Mouse (Mus musculus): ENCODE results near the gene Tmc3. TPM values are rescaled to one million over a fixed set of nuclear protein-coding genes. Genes with fewer than 3 reads are reported as not detected.
A peak's percentile ranks its signal among the peaks of the same experiment; 100 is the strongest.

Gene Tmc3
- polyA plus RNA-seq (2015; fragmentation: Nextera tagmentation; extraction: Ambion mirVana) = 1.5 TPM in 2 replicates

DNA sequence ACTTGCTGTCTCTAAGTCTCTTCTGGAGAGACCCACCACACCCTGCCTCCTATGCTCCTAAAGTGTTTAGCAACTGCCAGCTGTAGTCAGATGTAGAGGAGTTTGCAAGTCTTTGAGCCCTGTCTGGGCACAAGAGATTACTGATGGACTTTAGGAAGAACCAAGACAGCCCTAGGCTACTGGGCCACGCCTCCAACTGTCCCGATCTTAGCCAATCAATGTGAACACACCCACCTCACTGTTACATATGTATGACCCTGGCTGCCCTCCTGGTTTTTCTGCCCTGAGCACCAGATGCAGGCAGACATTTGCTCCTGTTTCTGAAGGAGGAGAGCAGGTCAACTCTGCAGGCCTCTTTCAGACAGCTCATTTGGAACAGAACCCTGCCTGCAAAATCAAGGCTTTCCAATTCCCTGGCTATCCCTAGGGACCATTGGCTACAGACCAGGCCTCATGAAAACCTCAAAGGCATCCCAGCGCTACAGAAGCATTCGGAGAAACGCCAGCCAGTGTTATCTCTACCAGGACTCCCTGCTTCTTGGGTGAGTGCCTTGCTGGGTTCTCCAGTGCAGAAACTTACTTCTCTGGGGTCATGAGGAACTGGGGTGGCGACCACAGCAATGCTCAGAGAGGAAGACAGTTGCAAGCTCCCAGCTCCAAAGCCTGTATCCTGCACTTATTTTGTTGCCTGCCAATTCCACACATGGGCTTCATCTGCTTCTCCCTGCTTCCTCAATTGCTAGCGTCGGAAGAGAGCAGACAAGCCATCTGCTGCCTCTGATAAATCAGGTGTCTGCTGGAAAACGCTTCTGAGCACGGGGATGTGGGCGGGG lies at the start of gene Tmc3:
Gene Tmc3 (plus strand): TSS at position 289 of the 833 bp plus-strand sequence.
- peak within 1 kb of the TSS; percentile 28 for H3K4me2 ChIP-seq (replicated peaks)
- ATAC-seq (ENCODE audit: low FRiP score, low read depth) = peak; percentile 40; the same call in 1 of the 2 replicates
- H3K27me3 ChIP-seq = no peaks in the 10 kb centered on the region
- 30% methylated on average over 11 of the region's 11 CpGs for WGBS
- peak within 1 kb of the TSS; percentile 28; the same call in 1 of the 2 replicates for H3K27ac ChIP-seq
- H3K36me3 ChIP-seq = no peaks in the 10 kb centered on the region
- H3K9ac ChIP-seq = no peak within 1 kb of the TSS
- H3K4me3 ChIP-seq = no peak within 1 kb of the TSS
- H3K9me3 ChIP-seq = no peaks in the 10 kb centered on the region
- H3K4me1 ChIP-seq = peaks cover 14% of the 10 kb centered on the region

DNA sequence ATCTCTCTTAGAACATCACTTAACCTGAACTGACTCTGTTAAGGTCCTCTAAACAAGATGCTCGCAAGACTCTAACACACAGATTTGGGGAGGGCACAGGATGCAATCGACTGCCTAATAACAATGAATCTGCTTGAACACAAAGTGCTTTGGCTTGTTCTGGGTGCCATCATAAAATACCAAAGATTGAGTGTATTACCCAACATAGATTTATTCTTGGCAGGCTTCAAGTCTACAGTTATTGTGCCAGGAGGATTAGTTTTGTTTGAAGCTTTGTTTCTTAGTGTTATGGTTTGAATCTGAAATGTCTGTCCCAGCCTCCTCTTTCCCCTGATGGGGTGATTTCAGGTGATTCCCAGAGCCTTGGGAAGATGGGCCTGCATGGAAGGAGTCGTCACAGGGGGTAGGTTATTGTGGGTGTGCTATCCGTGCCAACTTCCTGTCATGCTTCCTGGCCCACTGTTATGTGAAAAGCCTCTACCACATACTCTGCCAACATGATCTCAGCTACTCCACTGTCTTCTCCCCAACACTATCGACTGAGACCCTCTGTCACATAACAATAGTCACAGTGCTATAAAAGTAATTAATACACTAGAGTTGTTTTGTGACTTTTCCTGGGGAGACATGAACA lies 43.1 kb upstream of the Tmc3 start:
- H3K9me3 ChIP-seq = no peaks in the 10 kb centered on the region

DNA sequence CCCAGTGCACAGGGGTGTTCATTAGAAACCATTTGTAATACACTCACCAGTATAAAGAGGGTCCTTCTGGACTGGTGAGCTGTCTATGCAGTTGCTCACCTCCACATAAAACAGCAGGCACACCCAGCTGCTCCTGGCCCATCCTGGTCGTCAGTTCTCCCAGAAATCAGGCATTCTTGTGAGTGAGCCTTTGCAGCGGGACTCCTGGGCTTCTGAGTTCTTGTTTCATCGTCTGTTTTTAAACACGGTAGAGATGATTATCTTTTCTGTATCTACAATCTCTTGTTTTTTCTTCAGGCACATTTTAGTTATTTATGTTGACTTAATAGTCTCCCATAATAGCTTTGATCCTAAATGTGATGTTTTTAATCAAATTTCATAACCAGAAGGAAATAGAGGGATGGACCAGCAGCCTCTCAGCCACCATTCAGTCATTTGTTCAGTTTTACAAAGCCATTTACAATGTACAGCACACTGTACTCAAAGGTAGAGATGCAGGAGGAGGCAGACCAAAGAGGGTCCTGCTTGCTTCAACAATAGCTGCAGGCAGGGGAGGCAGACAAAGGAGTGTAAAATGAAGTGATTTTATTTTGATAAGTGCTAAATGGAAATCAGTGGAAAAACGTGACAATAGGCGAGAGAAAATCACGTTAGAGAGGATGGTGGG lies 35.9 kb upstream of the Tmc3 start:
- Histone ChIP-seq H3K4me1 (peaks cover 18% of the 10 kb centered on the region), H3K9ac (no peak overlapping the region), H3K4me3 (no peak overlapping the region), H3K36me3 (no peaks in the 10 kb centered on the region), H3K4me2 (replicated peaks) (no peak overlapping the region), H3K27ac (no peak overlapping the region), H3K9me3 (no peaks in the 10 kb centered on the region), H3K27me3 (0 out of 2 replicates have a peak, but pooled peaks cover 3% of the 10 kb centered on the region)
- 61% methylated on average over 7 of the region's 7 CpGs for WGBS
- ATAC-seq (ENCODE audit: low FRiP score, low read depth) = no peak

More for the DNA sequence above, 43.1 kb upstream of the Tmc3 start:
- no peak overlapping the region for H3K27ac ChIP-seq
- H3K36me3 ChIP-seq = no peaks in the 10 kb centered on the region
- H3K4me1 ChIP-seq = no peaks in the 10 kb centered on the region
- H3K4me2 ChIP-seq (replicated peaks) = no peak overlapping the region
- no peak overlapping the region for H3K9ac ChIP-seq
- no peak for ATAC-seq (ENCODE audit: low FRiP score, low read depth)
- no peak overlapping the region for H3K4me3 ChIP-seq
- no peaks in the 10 kb centered on the region for H3K27me3 ChIP-seq
- 81% methylated on average over 5 of the region's 5 CpGs for WGBS

DNA sequence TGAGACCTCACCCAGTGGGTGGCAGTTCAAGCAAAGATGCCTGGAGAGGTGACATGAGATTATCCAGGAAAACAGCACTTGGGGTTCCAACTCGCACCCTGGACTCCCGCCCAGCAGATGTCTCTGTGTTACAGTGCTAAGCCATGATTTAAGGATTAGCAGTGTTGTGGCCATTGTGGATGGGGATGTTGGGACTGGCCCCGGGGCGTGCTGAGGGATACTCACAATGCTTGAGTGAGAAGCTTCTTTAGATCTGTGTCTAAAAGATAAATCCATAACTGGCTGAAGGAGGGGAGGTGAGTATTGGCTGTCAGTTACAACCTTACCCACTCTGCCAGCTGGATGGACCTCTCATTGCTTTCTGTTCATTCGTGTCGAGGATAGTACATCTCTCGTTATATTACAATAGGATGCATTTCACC lies 35.4 kb upstream of the Tmc3 start:
- no peak for ATAC-seq (ENCODE audit: low FRiP score, low read depth)
- Histone ChIP-seq H3K27ac (no peak overlapping the region), H3K9ac (no peak overlapping the region), H3K27me3 (0 out of 2 replicates have a peak, but pooled peaks cover 3% of the 10 kb centered on the region), H3K4me2 (replicated peaks) (no peak overlapping the region), H3K36me3 (no peaks in the 10 kb centered on the region), H3K4me3 (no peak overlapping the region), H3K4me1 (peaks cover 18% of the 10 kb centered on the region), H3K9me3 (no peaks in the 10 kb centered on the region)
- 73% methylated on average over 7 of the region's 7 CpGs for WGBS

DNA sequence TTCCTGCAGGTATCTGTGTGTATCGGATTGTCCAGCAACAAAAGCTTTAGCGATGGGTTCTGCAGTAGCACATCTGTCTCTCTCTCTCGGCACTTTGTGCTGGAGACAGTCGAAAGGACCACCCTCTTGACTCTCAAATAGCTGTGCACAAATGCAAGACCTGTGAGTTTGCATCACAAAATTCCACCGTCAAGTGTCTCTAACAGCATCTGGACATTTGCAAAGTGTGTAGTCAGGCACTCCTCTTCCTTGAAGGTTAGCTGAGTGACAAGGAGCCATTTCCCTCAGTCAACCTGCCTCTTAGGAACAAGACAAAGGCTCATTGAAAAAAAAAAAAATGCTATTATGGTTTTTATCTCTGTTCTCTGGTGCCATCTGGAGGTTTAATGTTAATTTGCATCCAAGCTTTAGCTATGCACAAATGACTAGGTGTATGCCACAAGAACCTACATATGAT lies 34.7 kb upstream of the Tmc3 start:
- ATAC-seq (ENCODE audit: low FRiP score, low read depth) = no peak
- Histone ChIP-seq H3K4me3 (no peak overlapping the region), H3K9ac (no peak overlapping the region), H3K36me3 (no peaks in the 10 kb centered on the region), H3K4me1 (peaks cover 18% of the 10 kb centered on the region), H3K4me2 (replicated peaks) (no peak overlapping the region), H3K9me3 (no peaks in the 10 kb centered on the region), H3K27ac (no peak overlapping the region), H3K27me3 (0 out of 2 replicates have a peak, but pooled peaks cover 3% of the 10 kb centered on the region)
- WGBS = 54% methylated on average over 5 of the region's 5 CpGs

DNA sequence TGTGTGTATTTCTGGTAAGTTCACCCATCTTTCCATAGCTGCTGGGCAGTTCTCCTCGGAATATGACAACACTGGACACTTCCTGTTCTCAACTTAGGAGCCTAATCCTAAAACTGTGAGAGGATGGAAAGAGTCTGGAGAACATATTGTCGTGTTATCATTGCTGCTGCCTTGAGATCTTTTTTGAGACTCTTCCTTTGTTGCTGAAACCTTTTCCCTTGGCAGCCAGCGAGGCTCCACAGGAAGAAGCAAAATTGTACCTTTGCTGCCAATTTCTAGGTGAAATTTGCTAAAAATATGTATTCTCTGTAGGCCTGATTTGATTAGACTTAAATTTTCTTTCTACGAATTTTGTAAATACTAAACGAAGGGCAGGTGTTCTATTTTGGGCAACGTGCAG lies 30.2 kb upstream of the Tmc3 start:
- Histone ChIP-seq H3K9me3 (no peaks in the 10 kb centered on the region), H3K9ac (no peak overlapping the region), H3K36me3 (no peaks in the 10 kb centered on the region), H3K4me3 (no peak overlapping the region), H3K4me1 (peaks cover 6% of the 10 kb centered on the region), H3K27me3 (0 out of 2 replicates have a peak, but pooled peaks cover 3% of the 10 kb centered on the region), H3K4me2 (replicated peaks) (no peak overlapping the region), H3K27ac (no peak overlapping the region)
- WGBS = 79% methylated on average over 6 of the region's 6 CpGs
- no peak for ATAC-seq (ENCODE audit: low FRiP score, low read depth)

DNA sequence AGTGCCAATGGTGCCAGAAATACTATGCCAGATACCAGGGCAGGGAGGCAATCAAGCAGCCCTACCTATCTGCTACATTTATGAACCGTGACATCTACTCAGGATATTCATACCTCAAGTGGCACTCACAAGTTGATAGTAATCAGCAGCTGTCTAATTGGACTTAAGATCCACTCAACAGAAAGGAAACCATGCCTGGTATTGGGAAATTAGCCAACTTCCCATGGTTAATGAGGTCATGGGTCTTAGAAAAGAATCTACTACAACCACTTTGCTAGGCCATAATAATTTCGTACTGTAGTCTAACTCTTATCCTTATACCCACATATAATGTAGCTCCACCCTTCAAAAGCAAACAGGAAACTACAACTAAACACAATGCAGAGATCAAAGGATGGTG lies 28.2 kb upstream of the Tmc3 start:
- H3K27ac ChIP-seq = no peak overlapping the region
- 74% methylated on average over 2 of the region's 2 CpGs for WGBS
- H3K36me3 ChIP-seq = no peaks in the 10 kb centered on the region

DNA sequence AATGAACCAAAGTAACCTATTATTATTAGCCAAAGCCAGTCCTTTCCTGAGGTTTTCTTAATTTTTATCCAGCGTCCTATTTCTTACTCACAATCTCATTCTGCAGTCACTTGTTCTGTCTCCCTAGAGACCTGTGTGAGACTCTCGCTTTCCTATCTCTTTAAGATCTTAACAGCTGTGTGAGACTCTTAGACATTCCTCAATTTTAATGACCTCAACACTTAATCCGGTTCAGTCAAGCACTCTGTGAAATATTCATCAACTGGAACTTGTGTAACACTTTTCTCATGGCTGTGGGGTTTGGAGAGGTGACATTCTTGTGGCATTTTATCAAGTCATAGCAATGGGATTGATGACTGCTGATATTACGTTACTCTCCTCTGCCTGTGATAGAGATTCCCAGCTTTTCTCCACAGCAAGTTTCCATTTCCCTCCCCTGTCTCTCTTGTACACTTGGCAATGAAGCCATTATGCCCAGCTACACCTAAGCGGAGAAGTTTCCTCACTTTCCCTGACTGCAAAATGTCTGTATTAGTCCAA lies 25.9 kb upstream of the Tmc3 start:
- Histone ChIP-seq H3K4me1 (no peaks in the 10 kb centered on the region), H3K9me3 (no peaks in the 10 kb centered on the region), H3K27ac (no peak overlapping the region), H3K4me2 (replicated peaks) (no peak overlapping the region), H3K4me3 (no peak overlapping the region), H3K9ac (no peak overlapping the region), H3K27me3 (no peaks in the 10 kb centered on the region), H3K36me3 (no peaks in the 10 kb centered on the region)
- 60% methylated on average over 5 of the region's 5 CpGs for WGBS
- no peak for ATAC-seq (ENCODE audit: low FRiP score, low read depth)

More for the DNA sequence above, 28.2 kb upstream of the Tmc3 start:
- Histone ChIP-seq H3K9me3 (no peaks in the 10 kb centered on the region), H3K4me3 (no peak overlapping the region), H3K4me1 (no peaks in the 10 kb centered on the region; the same call in 1 of the 2 replicates), H3K9ac (no peak overlapping the region), H3K27me3 (no peaks in the 10 kb centered on the region), H3K4me2 (replicated peaks) (no peak overlapping the region)
- no peak for ATAC-seq (ENCODE audit: low FRiP score, low read depth)

DNA sequence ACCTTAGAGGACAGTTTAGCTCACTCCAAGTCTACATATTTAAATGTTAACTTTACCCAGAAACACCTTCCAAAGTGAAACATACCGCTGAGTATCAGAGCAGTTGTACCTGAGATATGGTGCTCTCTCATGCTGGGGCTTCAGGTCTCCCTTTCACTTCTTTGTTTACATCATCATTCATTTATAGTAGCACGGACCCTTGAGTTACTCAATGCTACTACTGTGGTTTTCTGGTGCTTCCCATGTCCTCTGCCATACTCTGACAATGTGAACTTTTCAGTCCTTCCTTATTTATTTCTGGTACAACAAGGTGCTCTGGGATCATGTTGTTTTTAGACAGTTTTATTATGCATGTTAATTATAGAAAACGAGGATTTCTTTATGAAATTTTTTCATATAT lies 25.2 kb upstream of the Tmc3 start:
- Histone ChIP-seq H3K4me2 (replicated peaks) (no peak overlapping the region), H3K4me1 (no peaks in the 10 kb centered on the region), H3K4me3 (no peak overlapping the region), H3K27ac (no peak overlapping the region), H3K9ac (no peak overlapping the region), H3K36me3 (no peaks in the 10 kb centered on the region), H3K27me3 (no peaks in the 10 kb centered on the region), H3K9me3 (no peaks in the 10 kb centered on the region)
- 76% methylated on average over 3 of the region's 3 CpGs for WGBS
- no peak for ATAC-seq (ENCODE audit: low FRiP score, low read depth)

DNA sequence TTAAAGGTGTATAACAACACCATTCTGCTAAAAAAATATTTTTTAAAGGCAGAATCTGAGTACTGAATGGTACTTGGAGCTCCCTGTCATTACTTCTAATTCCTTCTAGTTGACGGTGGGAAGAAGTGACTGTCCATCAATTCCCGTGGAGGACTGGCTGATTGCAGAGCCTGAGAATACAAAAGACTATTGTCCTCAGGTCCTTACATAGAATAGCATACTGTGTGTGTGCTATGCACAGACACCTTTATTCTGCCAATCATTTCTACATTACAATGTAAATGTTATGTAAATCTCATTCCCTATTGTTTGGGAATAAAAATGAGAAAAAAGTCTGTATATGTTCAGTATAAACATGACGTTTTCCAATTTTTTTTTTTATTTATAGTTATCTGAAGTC lies 22.9 kb upstream of the Tmc3 start:
- no peak overlapping the region for H3K27ac ChIP-seq
- no peak overlapping the region for H3K9ac ChIP-seq
- H3K4me1 ChIP-seq = 0 out of 2 replicates have a peak, but pooled peaks cover 3% of the 10 kb centered on the region
- H3K4me3 ChIP-seq = no peak overlapping the region
- no peaks in the 10 kb centered on the region for H3K36me3 ChIP-seq
- H3K9me3 ChIP-seq = no peaks in the 10 kb centered on the region
- no peaks in the 10 kb centered on the region for H3K27me3 ChIP-seq
- H3K4me2 ChIP-seq (replicated peaks) = no peak overlapping the region
- ATAC-seq (ENCODE audit: low FRiP score, low read depth) = no peak
- WGBS = 74% methylated on average over 3 of the region's 3 CpGs

DNA sequence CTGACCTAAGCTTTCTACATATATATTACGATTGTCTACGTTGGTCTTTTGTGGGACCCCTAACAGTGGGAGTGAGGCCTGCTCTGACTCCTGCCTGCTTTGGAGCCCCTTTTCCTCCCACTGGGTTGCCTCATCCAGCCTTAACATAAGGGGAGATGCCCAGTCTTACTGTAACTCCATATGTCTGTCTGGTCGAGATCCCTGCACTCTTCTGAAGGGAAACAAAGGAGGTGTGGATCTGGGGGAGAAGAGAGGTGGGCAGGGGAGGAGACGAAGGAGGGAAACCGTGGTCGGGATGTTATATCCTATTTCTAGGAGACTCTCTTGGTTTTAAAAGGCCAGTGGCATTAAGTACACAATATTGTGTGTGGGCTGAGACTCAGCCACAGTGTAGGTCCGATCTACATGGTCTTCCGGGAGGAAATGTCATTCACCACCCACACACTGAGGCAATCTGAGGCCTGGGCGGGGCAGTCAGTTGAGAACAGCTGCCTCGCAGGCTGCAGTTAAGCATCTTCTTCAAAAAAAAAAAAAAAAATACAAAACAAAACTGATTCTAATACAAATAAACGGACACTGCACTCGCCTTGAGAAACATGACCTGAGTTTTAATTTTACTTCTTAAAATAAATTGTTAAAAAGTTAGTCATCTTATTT lies 20.0 kb upstream of the Tmc3 start:
- Histone ChIP-seq H3K4me3 (no peak overlapping the region), H3K4me1 (peaks cover 10% of the 10 kb centered on the region), H3K4me2 (replicated peaks) (no peak overlapping the region), H3K36me3 (no peaks in the 10 kb centered on the region), H3K9ac (no peak overlapping the region), H3K27ac (no peak overlapping the region), H3K27me3 (no peaks in the 10 kb centered on the region), H3K9me3 (no peaks in the 10 kb centered on the region)
- WGBS = 68% methylated on average over 12 of the region's 12 CpGs
- no peak for ATAC-seq (ENCODE audit: low FRiP score, low read depth)

Data from limb, embryonic 13.5 days (tissue).